Mouse (Mus musculus): ENCODE measurements at regions not wholly inside any gene's neighbourhood (a gene's known extent, or its start where the extent isn't known, plus 50 kb on each side); places are given as distances from the start of the nearest gene placed in this dataset.

GRCm38 (mm10) chr3:149318728-149319127, 328.4 kb upstream of the Adgrl2 start:
- no peak for DNase-seq (ENCODE audit: low spot score)

- DNase-seq (ENCODE audit: low spot score) = no peak
These were observed 323.9 kb upstream of the Adgrl2 start for GRCm38 (mm10) chr3:149314258-149314657.

- no peak for DNase-seq (ENCODE audit: low spot score)
These were observed 322.9 kb upstream of the Adgrl2 start for GRCm38 (mm10) chr3:149313217-149313616.

GRCm38 (mm10) chr3:149311576-149311975, 321.2 kb upstream of the Adgrl2 start:
- DNase-seq (ENCODE audit: low spot score) = no peak

- DNase-seq (ENCODE audit: low spot score) = no peak
These were observed 316.4 kb upstream of the Adgrl2 start for GRCm38 (mm10) chr3:149306709-149307108.

GRCm38 (mm10) chr3:149306291-149306690, 315.9 kb upstream of the Adgrl2 start:
- DNase-seq (ENCODE audit: low spot score) = no peak

GRCm38 (mm10) chr3:149305440-149305839, 315.1 kb upstream of the Adgrl2 start:
- DNase-seq (ENCODE audit: low spot score) = no peak

GRCm38 (mm10) chr3:149305011-149305413, 314.7 kb upstream of the Adgrl2 start:
- no peak for DNase-seq (ENCODE audit: low spot score)

- no peak for DNase-seq (ENCODE audit: low spot score)
These were observed 313.1 kb upstream of the Adgrl2 start for GRCm38 (mm10) chr3:149303418-149303817.

- no peak for DNase-seq (ENCODE audit: low spot score)
These were observed 309.6 kb upstream of the Adgrl2 start for GRCm38 (mm10) chr3:149300002-149300401.

GRCm38 (mm10) chr3:149296419-149296962, 306.1 kb upstream of the Adgrl2 start:
- DNase-seq (ENCODE audit: low spot score) = no peak

- no peak for DNase-seq (ENCODE audit: low spot score)
These were observed 305.6 kb upstream of the Adgrl2 start for GRCm38 (mm10) chr3:149295942-149296341.

GRCm38 (mm10) chr3:149295257-149295831, 305.0 kb upstream of the Adgrl2 start:
- DNase-seq (ENCODE audit: low spot score) = no peak

GRCm38 (mm10) chr3:149294445-149294844, 304.1 kb upstream of the Adgrl2 start:
- DNase-seq (ENCODE audit: low spot score) = no peak

- no peak for DNase-seq (ENCODE audit: low spot score)
These were observed 302.1 kb upstream of the Adgrl2 start for GRCm38 (mm10) chr3:149292459-149292858.

GRCm38 (mm10) chr3:149291473-149291872, 301.1 kb upstream of the Adgrl2 start:
- DNase-seq (ENCODE audit: low spot score) = no peak

GRCm38 (mm10) chr3:149290228-149290627, 299.9 kb upstream of the Adgrl2 start:
- DNase-seq (ENCODE audit: low spot score) = no peak

GRCm38 (mm10) chr3:149287080-149287479, 296.7 kb upstream of the Adgrl2 start:
- no peak for DNase-seq (ENCODE audit: low spot score)

GRCm38 (mm10) chr3:149284976-149285375, 294.6 kb upstream of the Adgrl2 start:
- no peak for DNase-seq (ENCODE audit: low spot score)

- DNase-seq (ENCODE audit: low spot score) = no peak
These were observed 290.7 kb upstream of the Adgrl2 start for GRCm38 (mm10) chr3:149280807-149281789.

GRCm38 (mm10) chr3:149279338-149279737, 289.0 kb upstream of the Adgrl2 start:
- DNase-seq (ENCODE audit: low spot score) = no peak

GRCm38 (mm10) chr3:149277812-149278211, 287.5 kb upstream of the Adgrl2 start:
- DNase-seq (ENCODE audit: low spot score) = no peak
